Mouse (Mus musculus) cerebellum, postnatal 36 days (tissue): Measurements from ENCODE around the gene Mmrn2.
"Not testable (repeated sequence)": the region's sequence is repeated elsewhere in the genome, so short reads cannot be mapped to it uniquely, and the experiment has no call there.

ENCODE experiments used
- DNase-seq, 2 experiments: peaks; one replicate each; pipeline ENCODE4 v3.0.0; 2021 to 2022; ENCODE audit warnings: mixed read lengths in 2 of 2

The Mmrn2 gene

DNA sequence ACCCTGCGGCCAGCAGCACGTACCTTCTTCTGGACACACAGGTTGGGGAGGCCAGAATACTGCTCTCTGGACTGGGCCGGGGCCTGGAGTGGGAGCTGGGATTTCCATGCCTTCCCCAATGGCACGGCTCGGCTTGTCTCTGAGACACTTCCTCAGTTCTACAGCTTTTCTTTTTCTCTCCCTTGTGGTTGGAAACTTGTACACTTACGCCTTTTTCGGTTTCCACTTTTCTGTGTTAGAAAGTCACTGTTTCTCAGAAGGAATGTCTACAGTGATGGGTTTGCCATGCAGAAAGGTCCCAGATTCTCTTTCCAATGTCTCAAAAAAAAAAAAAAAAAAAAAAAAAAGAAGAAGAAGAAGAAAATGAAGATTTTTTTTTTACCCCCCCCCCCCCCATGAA is 28.2 kb downstream of the Mmrn2 start:
- DNase-seq: no peak

DNA sequence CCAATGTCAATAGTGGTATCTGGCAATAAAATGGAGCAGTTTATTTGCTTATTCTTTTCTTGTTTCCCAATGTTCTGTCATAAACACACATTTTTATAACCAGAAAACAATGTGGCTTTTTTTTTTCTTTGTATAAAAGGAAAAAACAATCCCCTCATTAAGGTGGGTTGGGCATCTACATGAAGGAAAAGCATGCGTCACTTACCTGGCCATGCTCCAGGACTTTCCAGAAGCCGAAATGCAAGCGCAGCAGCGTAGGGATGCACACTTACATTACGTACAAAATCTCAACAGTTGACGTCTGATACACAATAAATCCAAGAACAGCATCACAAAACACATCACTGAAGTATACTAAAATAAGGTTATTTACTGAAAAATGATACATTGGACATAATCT is 35.5 kb downstream of the Mmrn2 start:
- DNase-seq: no peak

GRCm38 (mm10) chr14:34412164-34412896 is 37.1 kb downstream of the Mmrn2 start:
- DNase-seq: no peak

DNA sequence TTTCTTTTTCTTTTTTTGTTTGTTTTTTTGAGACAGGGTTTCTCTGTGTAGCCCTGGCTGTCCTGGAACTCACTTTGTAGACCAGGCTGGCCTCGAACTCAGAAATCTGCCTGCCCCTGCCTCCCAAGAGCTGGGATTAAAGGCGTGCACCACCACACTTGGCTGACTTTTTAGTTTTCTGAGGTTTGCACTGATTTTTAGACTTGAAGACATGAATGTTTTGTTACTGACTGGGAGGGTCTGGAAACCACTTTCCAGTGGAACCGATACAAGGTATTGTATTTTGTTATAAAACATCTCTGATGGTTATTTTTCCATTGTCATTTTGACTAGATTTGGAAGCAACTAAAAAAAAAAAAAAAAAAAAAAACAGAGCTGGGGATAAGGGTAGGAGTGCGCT is 41.7 kb downstream of the Mmrn2 start:
- DNase-seq: not testable (repeated sequence)

DNA sequence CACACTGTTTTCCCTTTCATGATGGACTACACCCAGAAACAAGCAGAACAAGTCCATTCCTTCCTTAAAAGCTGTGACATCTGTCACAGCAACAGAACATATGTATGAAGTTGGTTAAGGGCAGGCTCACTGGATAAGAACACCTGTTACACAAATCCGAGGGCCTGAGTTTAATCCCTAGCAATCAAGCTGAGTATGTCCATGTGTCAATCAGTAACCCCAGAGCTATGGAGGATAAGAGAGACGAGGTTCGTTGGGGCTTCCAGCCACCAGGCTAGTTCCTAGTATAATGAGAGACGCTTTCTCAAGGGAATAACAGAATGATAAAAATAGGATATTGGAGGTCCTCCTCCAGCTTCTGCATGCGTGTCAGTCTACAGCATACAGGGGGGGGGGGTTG is 42.2 kb downstream of the Mmrn2 start:
- no peak for DNase-seq

DNA sequence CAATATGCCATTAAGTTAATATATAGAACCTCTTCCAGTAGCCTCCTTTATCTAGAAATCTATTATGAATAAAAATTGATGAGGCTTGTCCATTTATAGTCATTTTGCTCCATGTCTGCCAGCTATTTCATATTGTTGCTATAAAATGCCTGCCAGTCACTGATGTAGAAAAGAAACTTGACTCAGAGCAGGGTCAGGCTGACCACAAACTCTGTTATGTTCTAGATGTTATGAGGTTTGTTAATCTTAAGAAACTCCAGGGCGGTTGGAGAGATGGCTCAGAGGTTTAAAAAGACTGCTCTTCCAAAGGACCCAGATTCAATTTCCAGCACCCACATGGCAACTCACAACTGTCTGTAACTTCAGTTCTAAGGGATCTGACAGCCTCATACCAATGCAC is 45.8 kb downstream of the Mmrn2 start:
- no peak for DNase-seq

DNA sequence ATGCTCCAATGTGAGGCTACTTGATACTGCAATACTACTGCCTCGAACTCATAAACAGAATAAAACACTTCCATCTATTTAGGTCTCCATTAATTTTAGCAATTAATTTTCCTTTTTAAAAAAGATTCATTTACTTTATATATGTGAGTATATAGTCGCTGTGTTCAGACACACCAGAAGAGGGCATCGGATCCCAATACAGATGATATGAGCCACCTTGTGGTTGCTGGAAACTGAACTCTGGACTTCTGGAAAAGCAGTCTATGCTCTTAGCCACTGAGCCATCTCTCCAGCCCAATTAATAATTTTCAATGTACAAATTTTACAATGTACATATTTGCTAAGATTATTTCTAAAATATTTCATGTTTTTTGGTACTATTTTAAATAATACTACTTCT is 53.0 kb downstream of the Mmrn2 start:
- no peak for DNase-seq

DNA sequence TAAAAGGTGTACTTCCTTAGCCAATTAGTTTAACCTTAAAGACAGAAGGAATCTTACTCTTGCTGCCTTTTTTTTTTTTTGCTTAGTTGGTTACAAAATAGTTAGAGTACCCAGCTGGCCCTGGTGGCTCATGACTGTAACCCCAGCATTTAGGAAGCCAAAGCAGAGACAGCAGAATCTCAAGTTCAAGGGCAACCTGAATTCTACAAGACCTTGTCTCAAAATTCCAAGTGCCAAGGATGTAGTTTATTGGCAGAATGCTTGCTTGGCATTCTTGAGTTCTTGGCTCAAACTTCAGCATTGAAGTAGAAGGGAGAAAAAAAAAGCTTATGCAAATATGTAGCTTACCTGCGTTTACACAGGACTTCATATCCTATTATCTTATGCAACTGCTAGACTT is 53.8 kb downstream of the Mmrn2 start:
- DNase-seq: no peak

GRCm38 (mm10) chr14:34440526-34441066 is 65.3 kb downstream of the Mmrn2 start:
- DNase-seq: no peak

DNA sequence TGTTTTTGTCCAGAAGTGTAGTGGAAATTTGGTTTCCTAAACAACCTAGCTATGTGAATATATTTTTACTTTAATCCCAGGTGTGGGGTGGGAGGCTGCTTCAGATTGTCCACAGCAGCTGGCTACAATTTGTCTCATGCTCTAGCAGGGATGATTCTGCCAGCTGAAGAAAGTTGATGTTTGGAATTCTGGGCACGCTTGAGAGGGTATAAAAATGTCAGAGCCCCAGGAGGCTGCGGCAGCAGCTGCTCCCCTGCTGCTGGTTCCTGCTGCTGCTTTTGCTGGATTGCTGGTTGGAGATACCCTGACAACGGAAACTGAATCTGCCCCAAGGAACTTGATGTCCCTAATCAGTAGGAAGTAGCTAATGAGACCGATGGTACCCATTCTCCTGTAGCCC is 67.3 kb downstream of the Mmrn2 start:
- DNase-seq: no peak

- no peak for DNase-seq
Measured at GRCm38 (mm10) chr14:34444368-34444767, 69.1 kb downstream of the Mmrn2 start.

- no peak for DNase-seq
Measured at GRCm38 (mm10) chr14:34444924-34445323, 69.7 kb downstream of the Mmrn2 start.

GRCm38 (mm10) chr14:34445348-34445747 is 70.1 kb downstream of the Mmrn2 start:
- DNase-seq: no peak

GRCm38 (mm10) chr14:34446624-34447023 is 71.4 kb downstream of the Mmrn2 start:
- no peak for DNase-seq

DNA sequence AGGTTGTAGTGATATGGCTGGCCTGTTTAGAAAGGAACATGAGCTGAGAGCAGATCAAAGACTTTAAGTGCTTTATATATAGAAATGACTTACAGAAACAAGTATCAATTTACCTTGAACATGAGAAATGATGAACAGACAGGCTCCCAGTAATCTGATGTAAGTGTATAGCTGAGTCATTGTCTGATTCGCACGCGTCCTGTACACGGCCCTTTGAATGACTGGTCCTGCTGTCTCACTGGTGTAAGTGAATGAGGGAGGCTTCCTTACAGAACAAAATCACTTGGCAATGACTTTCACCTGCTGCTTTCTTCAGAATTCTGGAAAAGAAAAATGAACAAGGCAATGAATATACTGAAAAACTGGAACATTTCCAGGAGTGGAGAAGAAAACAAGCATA is 72.4 kb downstream of the Mmrn2 start:
- DNase-seq: no peak

DNA sequence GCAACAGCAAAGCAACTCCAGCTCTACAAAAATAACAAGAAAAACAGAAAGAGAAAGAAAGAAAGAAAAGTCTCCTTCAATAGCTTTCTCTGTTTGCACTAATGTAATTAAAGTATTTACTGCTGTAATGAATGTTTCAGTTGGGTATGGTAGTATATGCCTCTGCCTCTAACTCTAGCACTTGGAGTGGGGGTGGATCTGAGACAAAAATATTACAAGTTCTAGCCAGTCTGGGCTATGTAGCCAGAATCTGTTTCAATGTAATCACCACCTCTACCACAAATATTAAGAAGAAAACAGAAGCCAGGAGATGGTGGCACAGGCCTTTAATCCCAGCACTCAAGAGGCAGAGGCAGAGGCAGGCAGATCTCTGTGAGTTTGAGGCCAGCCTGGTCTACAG is 73.1 kb downstream of the Mmrn2 start:
- DNase-seq: no peak

GRCm38 (mm10) chr14:34449807-34450206 is 74.5 kb downstream of the Mmrn2 start:
- DNase-seq: no peak

DNA sequence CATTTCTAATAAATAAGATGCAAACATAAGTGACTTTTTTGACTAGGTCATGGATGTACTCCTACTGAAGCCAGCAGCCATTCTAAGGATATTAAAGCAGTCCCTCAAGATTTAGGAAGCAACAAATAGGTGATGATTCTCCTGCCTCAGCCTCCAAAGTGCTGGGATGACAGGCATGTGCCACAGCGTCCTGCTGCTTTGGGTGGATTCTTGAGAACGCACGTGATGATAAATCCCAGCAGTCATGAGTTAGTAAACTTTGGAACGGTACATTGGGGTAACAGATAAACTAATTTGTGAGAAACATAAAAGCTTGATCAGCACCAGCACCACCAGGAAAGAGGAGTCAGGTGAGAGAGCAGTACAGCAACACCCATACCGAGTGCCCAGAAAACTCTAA is 75.2 kb downstream of the Mmrn2 start:
- DNase-seq: no peak

- DNase-seq: no peak
Measured at GRCm38 (mm10) chr14:34451872-34452271, 76.6 kb downstream of the Mmrn2 start.

GRCm38 (mm10) chr14:34453648-34454047 is 78.4 kb downstream of the Mmrn2 start:
- no peak for DNase-seq
